Mouse (Mus musculus) liver, embryonic 14.5 days (tissue): Measurements from ENCODE around the gene Ptx3. TPM values are rescaled to one million over a fixed set of nuclear protein-coding genes. Genes with fewer than 3 reads are reported as not detected.
A peak's percentile ranks its signal among the peaks of the same experiment; 100 is the strongest.
"Not testable (repeated sequence)": the region's sequence is repeated elsewhere in the genome, so short reads cannot be mapped to it uniquely, and the experiment has no call there.

Experiments
- ATAC-seq: fragments of 200-750 bp; cut with Nextera tagmentation; 2 replicates; pipeline ENCODE4 v1.8.0; 2017; ENCODE audit warnings: moderate number of reproducible peaks, mild to moderate bottlenecking, moderate library complexity; ENCODE audit not compliant: insufficient read depth
- DNase-seq, 3 experiments: peaks; one replicate each; pipeline ENCODE4 v3.0.0-alpha.2; 2012 to 2013; ENCODE audit warnings: low read depth in 3 of 3, low spot score in 3 of 3
- H3K27ac ChIP-seq: fragments of 300-500 bp; sonication (generic); 2 replicates; pipeline ENCODE4 v1.5.1; 2014; ENCODE audit warnings: moderate library complexity, mild to moderate bottlenecking, control low read depth, inconsistent platforms
- H3K27me3 ChIP-seq: fragments of 300-500 bp; sonication (generic); 2 replicates; pipeline ENCODE4 v1.6.1; 2014; ENCODE audit warnings: mild to moderate bottlenecking, low read length, moderate library complexity; ENCODE audit not compliant: control insufficient read depth, insufficient read depth
- H3K36me3 ChIP-seq: fragments of 300-500 bp; sonication (generic); replicated peaks from 2 replicates; pipeline ENCODE4 v1.6.1; 2014; ENCODE audit warnings: low read depth; ENCODE audit not compliant: control insufficient read depth, insufficient read depth
- H3K4me1 ChIP-seq, 2 experiments: fragments of 200-500 bp in 1 of 2; fragments of 300-500 bp in 1 of 2; sonication (generic) in 1 of 2; replicated peaks; 2 replicates each; pipeline ENCODE4 v1.6.1; 2012 to 2014; ENCODE audit warnings: antibody characterized with exemption in 1 of 2, inconsistent platforms in 1 of 2, low read length in 1 of 2; ENCODE audit not compliant: control insufficient read depth in 2 of 2, insufficient read depth in 2 of 2
- H3K4me2 ChIP-seq: fragments of 300-500 bp; sonication (generic); 2 replicates; pipeline ENCODE4 v1.6.1; 2014; ENCODE audit warnings: low read depth, mild to moderate bottlenecking, control low read depth, moderate library complexity
- H3K4me3 ChIP-seq, 2 experiments: fragments of 200-500 bp in 1 of 2; fragments of 300-500 bp in 1 of 2; sonication (generic) in 1 of 2; 2 replicates each; pipeline ENCODE4 v1.5.1; 2012 to 2014; ENCODE audit warnings: low read depth in 2 of 2, low read length in 2 of 2, mild to moderate bottlenecking in 2 of 2, control low read depth in 1 of 2, inconsistent platforms in 1 of 2, moderate library complexity in 1 of 2; ENCODE audit not compliant: insufficient read depth in 1 of 2
- H3K9ac ChIP-seq: fragments of 300-500 bp; sonication (generic); replicated peaks from 2 replicates; pipeline ENCODE4 v1.6.1; 2014; ENCODE audit warnings: mild to moderate bottlenecking, control low read depth, moderate library complexity
- H3K9me3 ChIP-seq: fragments of 300-500 bp; sonication (generic); 2 replicates; pipeline ENCODE4 v1.6.1; 2016; ENCODE audit warnings: low read length, mixed read lengths; ENCODE audit not compliant: control insufficient read depth
- CTCF ChIP-seq: IDR thresholded peaks from 2 replicates; pipeline ENCODE4 v1.5.1; 2016; ENCODE audit warnings: antibody characterized with exemption, low read depth, control low read depth
- EP300 ChIP-seq: IDR thresholded peaks from 2 replicates; pipeline ENCODE4 v1.6.1; 2016; ENCODE audit warnings: antibody characterized with exemption, low read depth
- WGBS: fragments of 180-500 bp; shearing (Covaris S2); extraction: QIAGEN DNeasy Blood & Tissue Kit; methylation state at CpG from one replicate; pipeline ENCODE4 v1.1.7; 2014; ENCODE audit not compliant: insufficient replicate concordance; 5-methylcytosine and 5-hydroxymethylcytosine counted together
- polyA plus RNA-seq, 2 experiments: library from polyadenylated mRNA; depleted of rRNA in 1 of 2; stranded (reverse) in 1 of 2; unstranded in 1 of 2; fragments of >200 nt; fragmentation: Nextera tagmentation in 1 of 2; extraction: Ambion mirVana in 1 of 2; gene quantifications; 2 replicates each; pipeline versions ENCODE4 v1.2.1 to v1.2.3; 2012 to 2014

Ptx3 gene
- polyA plus RNA-seq, 2 experiments: 0.06 to 0.13 TPM

DNA sequence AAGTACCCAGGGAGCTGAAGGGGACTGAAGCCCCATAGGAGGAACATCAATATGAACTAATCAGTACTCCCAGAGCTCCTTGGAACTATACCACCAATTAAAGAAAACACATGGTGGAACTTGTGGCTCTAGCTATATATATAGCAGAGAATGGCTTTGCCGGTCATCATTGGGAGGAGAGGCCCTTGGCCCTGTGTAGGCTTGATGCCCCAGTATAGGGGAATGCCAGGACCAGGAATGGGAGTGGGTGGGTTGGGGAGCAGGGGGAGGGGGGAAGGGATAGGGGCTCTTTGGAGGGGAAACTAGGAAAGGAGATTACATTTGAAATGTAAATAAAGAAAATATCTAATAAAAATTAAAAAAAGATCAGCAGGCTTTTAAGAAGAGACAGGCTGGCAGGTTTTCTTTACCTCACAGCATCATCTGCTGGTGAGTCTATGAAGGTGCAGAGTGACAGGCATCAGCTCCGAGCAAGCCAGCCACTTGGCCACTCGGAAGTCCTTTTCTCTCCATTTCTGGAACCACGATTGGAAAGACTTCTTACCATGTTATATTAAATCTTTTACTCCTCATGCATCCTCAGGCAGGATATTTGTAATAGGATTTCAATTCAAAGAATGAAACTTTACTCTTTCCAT is 16.6 kb downstream of the Ptx3 start:
- H3K9me3 ChIP-seq, H3K4me2 ChIP-seq, H3K27me3 ChIP-seq, ATAC-seq, H3K4me1 ChIP-seq, H3K4me3 ChIP-seq, H3K36me3 ChIP-seq, H3K9ac ChIP-seq, H3K27ac ChIP-seq, DNase-seq: not testable (repeated sequence)
- WGBS: 45% methylated on average over 4 of the region's 4 CpGs
- peak; percentile 45 for TF ChIP-seq CTCF

DNA sequence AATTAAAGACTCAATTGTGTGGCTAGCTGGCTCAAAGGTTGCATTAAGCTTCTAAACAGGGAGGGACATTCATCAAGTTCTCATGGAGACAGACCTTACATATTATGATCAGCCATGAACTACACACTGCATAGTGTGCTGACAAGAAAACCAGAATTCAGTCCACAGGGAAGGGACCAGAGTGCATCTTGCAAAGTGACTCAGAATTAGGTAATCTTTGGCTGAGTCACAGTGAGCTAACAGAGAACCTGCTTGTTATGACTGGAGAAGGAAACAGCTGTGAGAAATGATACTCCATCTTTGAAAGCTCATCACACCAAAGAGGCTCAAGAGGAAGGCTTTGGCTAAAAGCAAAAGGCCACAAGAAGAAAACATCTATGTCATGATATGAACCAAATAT is 20.8 kb downstream of the Ptx3 start:
- ATAC-seq (no peak), DNase-seq (no peak)
- Histone ChIP-seq H3K9ac (no peak overlapping the region), H3K4me1 (no peaks in the 10 kb centered on the region), H3K27me3 (no peaks in the 10 kb centered on the region), H3K27ac (no peak overlapping the region), H3K4me3 (no peak overlapping the region), H3K4me2 (no peak overlapping the region), H3K9me3 (no peaks in the 10 kb centered on the region), H3K36me3 (no peaks in the 10 kb centered on the region)
- TF ChIP-seq EP300 (no peak), CTCF (no peak)

DNA sequence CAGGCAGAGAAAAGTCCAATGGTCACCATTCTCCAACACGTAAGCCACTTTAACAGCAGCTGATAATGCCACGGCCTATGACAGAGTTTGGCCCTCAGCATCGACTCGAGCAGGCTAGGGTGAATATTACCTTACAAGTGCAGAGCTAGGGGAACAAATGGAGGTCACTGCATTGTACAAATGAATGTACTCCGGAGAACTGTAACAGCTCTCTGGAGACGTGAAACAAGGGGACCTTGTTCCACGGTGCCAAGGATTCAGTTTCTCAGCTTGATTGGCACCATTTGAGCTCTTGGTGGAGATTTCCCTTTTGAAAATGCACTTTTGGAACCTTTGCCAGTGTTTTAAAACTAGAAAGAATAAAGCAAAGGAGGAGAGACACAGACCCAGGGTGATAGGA is 32.1 kb downstream of the Ptx3 start:
- ATAC-seq (no peak), DNase-seq (no peak)
- Histone ChIP-seq H3K9ac (no peak overlapping the region), H3K27me3 (no peaks in the 10 kb centered on the region), H3K9me3 (no peaks in the 10 kb centered on the region), H3K27ac (no peak overlapping the region), H3K36me3 (no peaks in the 10 kb centered on the region), H3K4me1 (no peaks in the 10 kb centered on the region), H3K4me3 (no peak overlapping the region), H3K4me2 (no peak overlapping the region)
- 74% methylated on average over 7 of the region's 7 CpGs for WGBS
- TF ChIP-seq EP300 (no peak), CTCF (no peak)

DNA sequence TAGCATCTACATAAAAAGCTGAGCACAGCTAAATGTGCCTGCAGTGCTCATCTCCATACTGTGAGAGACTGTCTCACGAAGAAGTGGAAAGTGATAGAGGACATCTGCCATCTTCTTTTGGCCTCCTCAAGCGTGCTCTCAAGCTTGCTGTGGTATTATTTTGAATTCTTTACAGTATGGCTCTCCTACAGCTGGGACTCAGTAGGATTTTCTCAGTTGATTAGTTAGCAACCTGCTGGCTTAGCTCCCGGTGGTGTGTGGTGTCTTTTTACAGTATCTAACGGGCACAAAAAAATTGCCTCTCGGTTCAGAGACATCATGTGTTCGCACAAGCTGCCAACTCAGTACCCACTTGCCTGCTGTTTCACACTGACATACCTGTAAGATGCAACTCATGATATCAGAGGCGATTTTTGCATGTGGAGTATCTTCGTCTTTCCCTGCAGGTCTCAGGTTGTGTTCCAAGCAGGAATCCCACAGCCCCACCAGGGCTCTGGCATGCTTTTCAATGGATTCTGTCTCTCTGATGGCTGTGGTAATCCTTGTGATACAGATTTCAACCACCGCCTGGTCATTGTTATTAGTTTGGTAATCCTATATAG is 34.9 kb downstream of the Ptx3 start:
- DNase-seq (no peak), ATAC-seq (no peak)
- no peaks in the 10 kb centered on the region for H3K27me3 ChIP-seq
- H3K4me1 ChIP-seq: no peaks in the 10 kb centered on the region
- no peaks in the 10 kb centered on the region for H3K36me3 ChIP-seq
- no peaks in the 10 kb centered on the region for H3K9me3 ChIP-seq
- no peak overlapping the region for H3K4me2 ChIP-seq
- no peak overlapping the region for H3K27ac ChIP-seq
- H3K4me3 ChIP-seq: no peak overlapping the region
- 62% methylated on average over 9 of the region's 9 CpGs for WGBS
- H3K9ac ChIP-seq: no peak overlapping the region
- no peak for TF ChIP-seq EP300
- TF ChIP-seq CTCF: no peak

DNA sequence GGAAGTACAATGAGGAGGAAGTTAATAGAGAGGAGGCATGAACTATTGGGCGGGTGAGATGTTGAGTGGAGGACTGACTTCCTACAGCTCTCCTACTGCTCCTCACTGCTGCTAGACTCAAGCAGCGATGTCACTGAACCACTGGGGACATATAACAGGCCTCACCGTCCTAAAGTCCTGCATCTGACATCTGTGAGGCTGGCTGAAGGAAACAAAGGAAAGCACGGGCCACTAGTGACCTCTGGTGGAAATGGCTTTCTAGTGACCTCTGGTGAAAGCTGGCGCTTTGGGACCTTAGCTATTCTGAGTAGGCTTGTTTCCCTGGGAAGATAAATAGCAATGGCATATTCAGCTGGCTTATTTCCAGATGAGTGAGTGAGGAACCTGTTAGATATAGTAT is 42.6 kb downstream of the Ptx3 start:
- Histone ChIP-seq H3K4me2 (no peak overlapping the region), H3K9me3 (no peaks in the 10 kb centered on the region), H3K27ac (no peak overlapping the region), H3K4me3 (no peak overlapping the region), H3K9ac (no peak overlapping the region), H3K4me1 (no peaks in the 10 kb centered on the region), H3K27me3 (no peaks in the 10 kb centered on the region), H3K36me3 (no peaks in the 10 kb centered on the region)
- WGBS: 22% methylated on average over 5 of the region's 5 CpGs
- ATAC-seq (no peak), DNase-seq (no peak)
- TF ChIP-seq EP300: no peak
- TF ChIP-seq CTCF: peak; percentile 26; the same call in 1 of the 2 replicates
